Mouse (Mus musculus): Measurements from ENCODE around the gene Nrarp. TPM values are rescaled to one million over a fixed set of nuclear protein-coding genes. Genes with fewer than 3 reads are reported as not detected.

Gene Nrarp
- polyA plus RNA-seq, 1 experiment from 2014 or later: 18.6 TPM

DNA sequence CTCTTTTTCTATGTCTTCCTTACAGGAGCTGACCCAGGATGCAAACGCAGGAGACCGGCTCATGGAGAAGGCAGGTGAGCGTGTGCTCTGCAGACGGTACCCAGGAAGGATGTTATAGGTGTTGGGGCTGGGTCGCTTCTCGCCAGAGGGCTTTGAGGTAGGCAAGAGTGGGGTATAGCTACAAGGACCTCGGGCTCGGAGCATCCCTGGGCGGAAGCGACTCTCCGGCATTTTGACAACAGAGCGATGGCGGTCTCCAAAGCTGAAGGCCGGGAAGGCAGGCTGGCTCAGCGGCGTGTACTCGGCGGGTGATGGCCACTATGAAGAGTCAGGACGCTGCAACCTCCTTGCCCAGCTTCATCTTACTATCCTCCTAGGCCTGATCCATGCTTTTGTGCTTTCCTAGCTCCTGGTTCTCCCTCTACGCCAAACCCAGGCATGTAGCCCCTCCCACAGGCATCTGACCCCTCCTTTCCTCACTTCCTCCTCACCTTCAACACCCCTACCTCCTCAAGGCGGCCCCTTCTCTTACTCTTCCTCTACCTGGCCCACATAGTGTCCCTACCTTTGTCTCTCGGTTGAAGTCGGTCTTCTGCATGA, 32.8 kb downstream of the Nrarp start:
- H3K4me2 ChIP-seq (ENCODE audit: low read length): no peak overlapping the region
- 78% methylated on average over 23 of the region's 23 CpGs for WGBS

DNA sequence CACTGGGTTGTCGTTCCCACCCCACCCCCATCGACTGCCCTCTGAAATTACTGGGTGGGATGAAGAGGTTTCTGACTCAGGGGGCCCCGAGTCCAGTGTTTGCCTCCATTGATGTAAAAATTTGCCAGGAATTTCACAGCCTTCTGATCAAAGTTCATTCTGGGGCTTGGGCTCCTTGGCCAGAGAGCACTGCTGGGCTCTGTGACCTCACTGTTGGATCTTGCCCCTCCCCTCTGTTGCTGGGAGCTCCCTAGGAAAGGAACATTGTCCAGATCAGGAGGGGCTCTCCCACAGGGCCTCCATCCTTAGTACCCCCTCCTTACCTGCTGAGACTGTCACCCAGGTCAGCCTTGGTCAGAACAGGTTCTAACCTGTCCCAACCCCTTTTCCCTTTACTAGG, 33.9 kb downstream of the Nrarp start, which contains the start of gene Stpg3:
Gene Stpg3 (minus strand): TSS at position 194 of the 400 bp plus-strand sequence.
- no peak within 1 kb of the TSS for H3K4me2 ChIP-seq (ENCODE audit: low read length)
- peaks cover 11% of the 10 kb centered on the region for H3K4me1 ChIP-seq (ENCODE audit: control insufficient read depth, insufficient read depth, low read length)
- no peaks in the 10 kb centered on the region for H3K36me3 ChIP-seq (ENCODE audit: control insufficient read depth, insufficient read depth, low read length)
- ATAC-seq (no peak), DNase-seq (ENCODE audit: low spot score) (no peak)
- H3K27me3 ChIP-seq (replicated peaks; ENCODE audit: control insufficient read depth, insufficient read depth, low read length): no peaks in the 10 kb centered on the region
- no peak within 1 kb of the TSS for H3K9ac ChIP-seq (ENCODE audit: low read length)
- no peak within 1 kb of the TSS for H3K27ac ChIP-seq (ENCODE audit: low read depth, low read length)
- no peaks in the 10 kb centered on the region for H3K9me3 ChIP-seq (replicated peaks; ENCODE audit: control insufficient read depth, low read length)
- 79% methylated on average over 3 of the region's 3 CpGs for WGBS
- no peak within 1 kb of the TSS for H3K4me3 ChIP-seq (ENCODE audit: low read depth, low read length)

More for the DNA sequence above, 32.8 kb downstream of the Nrarp start:
- Histone ChIP-seq H3K9me3 (replicated peaks; ENCODE audit: control insufficient read depth, low read length) (no peaks in the 10 kb centered on the region), H3K4me3 (ENCODE audit: low read depth, low read length) (no peak overlapping the region), H3K9ac (ENCODE audit: low read length) (no peak overlapping the region), H3K27me3 (replicated peaks; ENCODE audit: control insufficient read depth, insufficient read depth, low read length) (no peaks in the 10 kb centered on the region), H3K36me3 (ENCODE audit: control insufficient read depth, insufficient read depth, low read length) (peaks cover 7% of the 10 kb centered on the region; the same call in 1 of the 2 replicates), H3K4me1 (ENCODE audit: control insufficient read depth, insufficient read depth, low read length) (peaks cover 15% of the 10 kb centered on the region), H3K27ac (ENCODE audit: low read depth, low read length) (no peak overlapping the region)
- ATAC-seq (no peak), DNase-seq (ENCODE audit: low spot score) (no peak)

DNA sequence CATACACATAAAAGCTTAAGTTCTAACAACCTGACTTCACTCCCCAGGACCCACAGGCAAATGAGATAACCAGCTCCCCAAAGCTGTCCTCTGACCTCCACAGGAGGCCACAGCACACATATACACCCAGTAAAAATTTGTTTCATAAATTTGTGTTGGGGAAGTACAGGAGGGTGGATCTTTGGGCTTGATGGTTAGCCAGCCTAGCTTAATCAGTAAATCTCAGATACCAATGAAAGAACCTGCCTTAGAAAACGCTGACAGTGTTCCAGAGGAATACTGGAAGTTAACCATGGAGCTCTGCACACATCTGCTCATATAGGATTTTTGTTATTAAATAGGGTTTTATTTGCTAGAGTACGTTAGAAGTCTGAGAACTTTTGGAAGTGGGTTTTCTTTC, 37.1 kb downstream of the Nrarp start:
- H3K27me3 ChIP-seq (replicated peaks; ENCODE audit: control insufficient read depth, insufficient read depth, low read length): no peaks in the 10 kb centered on the region
- WGBS: 67% methylated on average over 2 of the region's 2 CpGs
- no peak for DNase-seq (ENCODE audit: low spot score)
- peaks cover 8% of the 10 kb centered on the region; the same call in 1 of the 2 replicates for H3K36me3 ChIP-seq (ENCODE audit: control insufficient read depth, insufficient read depth, low read length)
- H3K4me1 ChIP-seq (ENCODE audit: control insufficient read depth, insufficient read depth, low read length): no peaks in the 10 kb centered on the region
- H3K27ac ChIP-seq (ENCODE audit: low read depth, low read length): no peak overlapping the region
- no peak for ATAC-seq
- H3K9me3 ChIP-seq (replicated peaks; ENCODE audit: control insufficient read depth, low read length): no peaks in the 10 kb centered on the region
- no peak overlapping the region for H3K9ac ChIP-seq (ENCODE audit: low read length)
- no peak overlapping the region for H3K4me2 ChIP-seq (ENCODE audit: low read length)
- no peak overlapping the region for H3K4me3 ChIP-seq (ENCODE audit: low read depth, low read length)

DNA sequence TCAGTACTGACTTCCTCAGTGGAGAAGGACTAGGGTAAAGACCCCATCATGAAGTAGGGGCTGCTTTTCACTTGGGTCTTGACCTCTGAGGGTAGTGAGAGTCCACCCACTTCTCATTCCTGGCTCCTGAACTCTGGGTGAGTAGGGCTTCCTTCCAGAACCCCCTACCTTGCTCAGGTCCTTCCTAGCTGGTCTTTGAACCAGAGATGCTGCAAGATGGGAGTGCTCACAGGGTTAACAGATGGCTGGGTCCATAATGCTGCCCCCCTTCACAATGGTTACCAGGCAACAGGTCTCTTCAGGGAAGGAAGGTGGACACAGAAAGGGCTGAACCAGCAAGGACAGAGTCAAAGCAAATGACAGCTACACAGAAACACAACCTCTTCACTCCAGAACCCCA, 37.9 kb downstream of the Nrarp start, which contains the start of gene Fam166a:
Gene Fam166a (plus strand): TSS at position 301 of the 400 bp plus-strand sequence.
- H3K4me2 ChIP-seq (ENCODE audit: low read length): no peak within 1 kb of the TSS
- H3K9me3 ChIP-seq (replicated peaks; ENCODE audit: control insufficient read depth, low read length): no peaks in the 10 kb centered on the region
- DNase-seq (ENCODE audit: low spot score) (no peak), ATAC-seq (no peak)
- peaks cover 8% of the 10 kb centered on the region; the same call in 1 of the 2 replicates for H3K36me3 ChIP-seq (ENCODE audit: control insufficient read depth, insufficient read depth, low read length)
- peaks cover 3% of the 10 kb centered on the region for H3K4me1 ChIP-seq (ENCODE audit: control insufficient read depth, insufficient read depth, low read length)
- no peaks in the 10 kb centered on the region for H3K27me3 ChIP-seq (replicated peaks; ENCODE audit: control insufficient read depth, insufficient read depth, low read length)
- no peak within 1 kb of the TSS for H3K27ac ChIP-seq (ENCODE audit: low read depth, low read length)
- H3K4me3 ChIP-seq (ENCODE audit: low read depth, low read length): no peak within 1 kb of the TSS
- no peak within 1 kb of the TSS for H3K9ac ChIP-seq (ENCODE audit: low read length)

DNA sequence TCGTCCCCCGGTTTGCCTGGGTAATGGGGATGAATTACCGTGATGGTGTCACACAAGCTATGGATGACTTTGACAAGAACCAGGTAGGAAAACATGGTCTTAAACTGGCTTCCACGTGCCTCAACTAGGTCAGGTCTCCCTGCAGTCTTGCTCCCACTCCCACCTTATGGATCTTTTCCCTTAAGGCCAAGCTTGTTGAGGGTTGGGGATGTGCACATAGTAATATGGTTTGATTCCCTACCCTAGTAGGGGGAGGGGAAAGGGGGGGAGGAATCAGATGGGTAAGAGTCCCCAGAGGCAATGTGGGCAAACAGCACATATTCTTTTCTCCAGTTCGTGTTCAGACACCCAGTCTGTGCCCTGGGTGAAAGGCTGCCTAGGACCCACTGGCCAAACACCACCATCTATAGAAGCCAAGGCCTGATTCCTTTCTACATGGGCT, 40.8 kb downstream of the Nrarp start:
- H3K9me3 ChIP-seq (replicated peaks; ENCODE audit: control insufficient read depth, low read length): no peaks in the 10 kb centered on the region

DNA sequence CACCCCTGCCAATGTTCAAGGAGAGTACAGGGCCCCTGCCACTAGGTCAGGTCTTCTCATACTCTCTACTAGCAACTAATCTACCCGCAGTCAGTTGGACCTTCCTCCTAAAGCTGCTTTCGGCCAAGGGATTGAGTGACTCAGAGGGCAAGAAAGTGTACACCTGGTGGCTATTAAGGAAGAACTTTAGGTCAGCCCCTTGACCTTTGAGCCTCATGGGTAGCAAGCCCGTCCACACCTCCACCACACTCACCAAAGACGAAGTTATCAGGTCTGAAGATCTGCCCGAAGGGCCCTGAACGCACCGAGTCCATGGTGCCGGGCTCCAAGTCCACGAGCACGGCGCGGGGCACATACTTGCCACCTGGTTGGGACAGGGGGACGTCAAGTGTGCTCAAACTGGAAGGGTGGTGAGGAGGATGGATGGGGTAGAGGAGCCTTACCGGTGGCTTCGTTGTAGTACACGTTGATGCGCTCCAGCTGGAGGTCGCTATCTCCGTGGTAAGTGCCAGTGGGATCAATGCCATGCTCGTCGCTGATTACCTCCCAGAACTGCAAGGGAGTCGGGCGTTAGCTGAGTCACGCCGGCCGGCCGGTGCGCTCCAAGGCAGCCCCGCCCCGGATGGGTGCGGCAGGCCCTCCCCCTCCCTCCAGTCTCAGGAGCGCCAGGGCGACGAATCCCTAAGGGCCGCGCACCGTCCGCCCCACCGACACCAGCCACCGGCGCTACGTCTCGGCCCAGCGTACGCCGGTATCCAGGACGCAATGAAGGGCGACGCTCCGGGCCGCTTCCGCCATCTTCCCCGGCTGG, 43.3 kb downstream of the Nrarp start:
- Histone ChIP-seq H3K27ac (ENCODE audit: low read depth, low read length) (peak overlapping the region; percentile 89), H3K4me2 (ENCODE audit: low read length) (peak overlapping the region; percentile 92), H3K9ac (ENCODE audit: low read length) (peak overlapping the region; percentile 86), H3K27me3 (replicated peaks; ENCODE audit: control insufficient read depth, insufficient read depth, low read length) (no peaks in the 10 kb centered on the region), H3K4me3 (ENCODE audit: low read depth, low read length) (peak overlapping the region; percentile 89), H3K9me3 (replicated peaks; ENCODE audit: control insufficient read depth, low read length) (no peaks in the 10 kb centered on the region), H3K36me3 (ENCODE audit: control insufficient read depth, insufficient read depth, low read length) (peaks cover 8% of the 10 kb centered on the region; the same call in 1 of the 2 replicates), H3K4me1 (ENCODE audit: control insufficient read depth, insufficient read depth, low read length) (peaks cover 12% of the 10 kb centered on the region)
- peak; percentile 33 for ATAC-seq
- peak; percentile 65 for DNase-seq (ENCODE audit: low spot score)
- WGBS: 4% methylated on average over 36 of the region's 53 CpGs

More for the DNA sequence above, 40.8 kb downstream of the Nrarp start:
- H3K4me3 ChIP-seq (ENCODE audit: low read depth, low read length): no peak overlapping the region
- no peak overlapping the region for H3K9ac ChIP-seq (ENCODE audit: low read length)
- 74% methylated on average over 5 of the region's 5 CpGs for WGBS
- peaks cover 12% of the 10 kb centered on the region for H3K4me1 ChIP-seq (ENCODE audit: control insufficient read depth, insufficient read depth, low read length)
- H3K36me3 ChIP-seq (ENCODE audit: control insufficient read depth, insufficient read depth, low read length): peaks cover 8% of the 10 kb centered on the region; the same call in 1 of the 2 replicates
- ATAC-seq (no peak), DNase-seq (ENCODE audit: low spot score) (no peak)
- H3K4me2 ChIP-seq (ENCODE audit: low read length): no peak overlapping the region
- H3K27ac ChIP-seq (ENCODE audit: low read depth, low read length): no peak overlapping the region
- H3K27me3 ChIP-seq (replicated peaks; ENCODE audit: control insufficient read depth, insufficient read depth, low read length): no peaks in the 10 kb centered on the region

DNA sequence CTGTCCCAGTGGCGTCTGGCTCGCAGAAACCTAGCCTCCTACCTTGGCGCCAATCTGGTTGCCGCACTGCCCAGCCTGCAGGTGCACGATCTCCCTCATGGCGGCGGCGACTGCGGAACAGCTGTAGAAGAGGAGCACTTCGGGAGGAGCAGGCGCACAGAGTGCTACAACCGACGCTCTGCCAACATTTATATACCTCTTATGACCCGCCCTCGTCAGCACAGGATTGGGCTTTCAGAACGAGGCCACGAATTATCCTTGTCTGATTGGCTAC, 43.9 kb downstream of the Nrarp start, which contains the start of gene Tubb4b:
Gene Tubb4b (minus strand): TSS at position 211 of the 274 bp plus-strand sequence.
- under 1% methylated on average over 17 of the region's 17 CpGs for WGBS
- peaks cover 12% of the 10 kb centered on the region for H3K4me1 ChIP-seq (ENCODE audit: control insufficient read depth, insufficient read depth, low read length)

DNA sequence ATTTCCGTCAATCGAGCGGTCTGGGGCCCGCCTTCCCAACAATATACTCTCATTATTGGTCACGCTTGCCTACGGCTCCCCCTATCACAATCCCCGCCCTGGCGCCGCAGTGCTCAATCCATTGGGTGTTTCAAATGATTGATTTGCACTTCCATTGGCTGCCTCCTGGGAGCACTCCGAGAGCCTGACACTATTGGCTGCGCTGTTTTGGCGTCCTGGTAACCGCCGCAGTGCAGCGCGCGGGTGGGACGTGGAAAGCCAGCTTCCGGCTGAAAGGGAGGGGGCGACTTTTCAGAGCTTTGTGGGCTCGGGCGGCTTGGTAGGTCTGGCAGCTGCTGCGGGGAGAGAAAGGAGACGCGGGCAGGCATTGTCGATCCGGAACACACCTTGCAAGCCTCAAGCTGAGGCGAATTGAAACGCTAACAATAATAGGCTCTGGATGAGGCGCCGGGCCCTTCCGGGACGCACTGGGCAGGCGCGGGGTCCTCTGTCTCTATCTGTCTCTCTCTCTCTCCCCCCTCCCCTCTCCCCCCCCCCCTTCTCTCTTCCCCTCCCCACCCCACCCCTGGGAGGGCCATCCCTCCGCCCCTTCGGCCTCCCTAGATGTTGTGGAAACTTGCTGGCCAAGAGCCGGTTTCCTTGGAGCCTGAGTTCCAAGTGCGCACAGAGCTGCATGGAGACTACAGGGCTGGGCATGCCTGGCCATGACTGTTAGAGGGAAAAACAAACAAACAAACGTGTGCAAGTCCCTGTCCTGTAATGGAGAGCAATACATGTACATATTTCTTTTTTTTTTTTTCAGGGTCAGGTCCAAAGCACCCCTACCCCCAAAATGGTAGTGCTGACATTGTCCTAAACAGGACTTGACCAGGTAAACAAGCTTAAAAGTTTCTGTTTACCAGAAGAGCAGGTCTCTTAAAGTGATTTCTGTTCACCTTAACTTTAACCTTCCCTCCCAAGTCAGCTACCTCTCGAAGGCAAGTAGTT, 44.5 kb downstream of the Nrarp start:
- H3K27ac ChIP-seq (ENCODE audit: low read depth, low read length): peak overlapping the region; percentile 98
- peaks cover 12% of the 10 kb centered on the region for H3K4me1 ChIP-seq (ENCODE audit: control insufficient read depth, insufficient read depth, low read length)
- peak; percentile 97 for ATAC-seq
- no peaks in the 10 kb centered on the region for H3K27me3 ChIP-seq (replicated peaks; ENCODE audit: control insufficient read depth, insufficient read depth, low read length)
- H3K9me3 ChIP-seq (replicated peaks; ENCODE audit: control insufficient read depth, low read length): no peaks in the 10 kb centered on the region
- 2% methylated on average over 40 of the region's 41 CpGs for WGBS
- peak overlapping the region; percentile 46 for H3K4me2 ChIP-seq (ENCODE audit: low read length)
- peak overlapping the region; percentile 72 for H3K9ac ChIP-seq (ENCODE audit: low read length)
- DNase-seq (ENCODE audit: low spot score): peak; percentile 100
- H3K4me3 ChIP-seq (ENCODE audit: low read depth, low read length): peak overlapping the region; percentile 89
- H3K36me3 ChIP-seq (ENCODE audit: control insufficient read depth, insufficient read depth, low read length): peaks cover 8% of the 10 kb centered on the region; the same call in 1 of the 2 replicates

More for the DNA sequence above, 43.9 kb downstream of the Nrarp start, which contains the start of gene Tubb4b:
- Histone ChIP-seq H3K36me3 (ENCODE audit: control insufficient read depth, insufficient read depth, low read length) (peaks cover 8% of the 10 kb centered on the region; the same call in 1 of the 2 replicates), H3K9ac (ENCODE audit: low read length) (peak within 1 kb of the TSS; percentile 86), H3K9me3 (replicated peaks; ENCODE audit: control insufficient read depth, low read length) (no peaks in the 10 kb centered on the region), H3K4me3 (ENCODE audit: low read depth, low read length) (peak within 1 kb of the TSS; percentile 89), H3K27ac (ENCODE audit: low read depth, low read length) (peak within 1 kb of the TSS; percentile 98), H3K27me3 (replicated peaks; ENCODE audit: control insufficient read depth, insufficient read depth, low read length) (no peaks in the 10 kb centered on the region), H3K4me2 (ENCODE audit: low read length) (peak within 1 kb of the TSS; percentile 92)
- no peak for DNase-seq (ENCODE audit: low spot score)
- ATAC-seq: no peak
